Mouse (Mus musculus) liver, embryonic 12.5 days (tissue): ENCODE results near the gene Tmem164. TPM values are rescaled to one million over a fixed set of nuclear protein-coding genes. Genes with fewer than 3 reads are reported as not detected.
A peak's percentile ranks its signal among the peaks of the same experiment; 100 is the strongest.

ENCODE experiments used
- ATAC-seq: fragments of 200-750 bp; cut with Nextera tagmentation; 2 replicates; pipeline ENCODE4 v1.8.0; 2017; ENCODE audit warnings: moderate number of reproducible peaks, mild to moderate bottlenecking, moderate library complexity
- H3K27ac ChIP-seq: fragments of 300-500 bp; sonication (generic); 2 replicates; pipeline ENCODE4 v1.5.1; 2016; ENCODE audit warnings: mild to moderate bottlenecking
- H3K27me3 ChIP-seq: fragments of 300-500 bp; sonication (generic); replicated peaks from 2 replicates; pipeline ENCODE4 v1.6.1; 2016; ENCODE audit warnings: mild to moderate bottlenecking, moderate library complexity
- H3K36me3 ChIP-seq: fragments of 300-500 bp; sonication (generic); 2 replicates; pipeline ENCODE4 v1.6.1; 2016; ENCODE audit warnings: mild to moderate bottlenecking, moderate library complexity
- H3K4me1 ChIP-seq: fragments of 300-500 bp; sonication (generic); 2 replicates; pipeline ENCODE4 v1.6.1; 2016
- H3K4me2 ChIP-seq: fragments of 300-500 bp; sonication (generic); 2 replicates; pipeline ENCODE4 v1.6.1; 2016; ENCODE audit warnings: mild to moderate bottlenecking, moderate library complexity
- H3K4me3 ChIP-seq: fragments of 300-500 bp; sonication (generic); 2 replicates; pipeline ENCODE4 v1.5.1; 2016; ENCODE audit warnings: mild to moderate bottlenecking, moderate library complexity
- H3K9ac ChIP-seq: fragments of 300-500 bp; sonication (generic); 2 replicates; pipeline ENCODE4 v1.6.1; 2016; ENCODE audit warnings: mild to moderate bottlenecking, moderate library complexity
- H3K9me3 ChIP-seq: fragments of 300-500 bp; sonication (generic); replicated peaks from 2 replicates; pipeline ENCODE4 v1.6.1; 2016; ENCODE audit warnings: mild to moderate bottlenecking, moderate library complexity
- WGBS: fragments of 180-500 bp; shearing (Covaris S2); methylation state at CpG from one replicate; pipeline ENCODE4 v1.1.7; 2016; ENCODE audit not compliant: insufficient replicate concordance; 5-methylcytosine and 5-hydroxymethylcytosine counted together
- polyA plus RNA-seq: library from polyadenylated mRNA; unstranded; fragments of >200 nt; fragmentation: Nextera tagmentation; extraction: Ambion mirVana; gene quantifications from 2 replicates; pipeline ENCODE4 v1.2.1, GENCODE M21; 2016

Gene Tmem164
- polyA plus RNA-seq, 1 experiment from 2014 or later: 41.8 TPM

GRCm38 (mm10) chrX:142813146-142813545 is 131.9 kb downstream of the Tmem164 start:
- Histone ChIP-seq H3K27ac (no peak overlapping the region), H3K36me3 (peaks cover 8% of the 10 kb centered on the region), H3K4me1 (no peaks in the 10 kb centered on the region), H3K4me3 (no peak overlapping the region), H3K9me3 (no peaks in the 10 kb centered on the region), H3K4me2 (no peak overlapping the region), H3K27me3 (no peaks in the 10 kb centered on the region), H3K9ac (no peak overlapping the region)
- ATAC-seq: peak; percentile 64; the same call in 1 of the 2 replicates
- 27% methylated on average over 6 of the region's 6 CpGs for WGBS

- no peak overlapping the region for H3K9ac ChIP-seq
- peaks cover 5% of the 10 kb centered on the region; the same call in 1 of the 2 replicates for H3K36me3 ChIP-seq
- 55% methylated on average over 10 of the region's 10 CpGs for WGBS
- no peak overlapping the region for H3K4me2 ChIP-seq
- H3K27ac ChIP-seq: no peak overlapping the region
- 0 out of 2 replicates have a peak, but pooled peaks have one; percentile 8 for ATAC-seq
- no peaks in the 10 kb centered on the region for H3K4me1 ChIP-seq
- H3K27me3 ChIP-seq: no peaks in the 10 kb centered on the region
- no peaks in the 10 kb centered on the region for H3K9me3 ChIP-seq
- H3K4me3 ChIP-seq: no peak overlapping the region
Observed at GRCm38 (mm10) chrX:142818057-142818682, 137.0 kb downstream of the Tmem164 start.

- H3K27me3 ChIP-seq: no peaks in the 10 kb centered on the region
- H3K36me3 ChIP-seq: peaks cover 5% of the 10 kb centered on the region; the same call in 1 of the 2 replicates
- H3K9ac ChIP-seq: no peak overlapping the region
- no peak overlapping the region for H3K4me2 ChIP-seq
- no peak for ATAC-seq
- no peak overlapping the region for H3K4me3 ChIP-seq
- no peaks in the 10 kb centered on the region for H3K9me3 ChIP-seq
- H3K4me1 ChIP-seq: 0 out of 2 replicates have a peak, but pooled peaks cover 5% of the 10 kb centered on the region
- 73% methylated on average over 6 of the region's 6 CpGs for WGBS
- H3K27ac ChIP-seq: no peak overlapping the region
Observed at GRCm38 (mm10) chrX:142821239-142821638, 140.0 kb downstream of the Tmem164 start.

GRCm38 (mm10) chrX:142821846-142822245 is 140.6 kb downstream of the Tmem164 start:
- no peak overlapping the region for H3K27ac ChIP-seq
- ATAC-seq: no peak
- peaks cover 5% of the 10 kb centered on the region; the same call in 1 of the 2 replicates for H3K36me3 ChIP-seq
- WGBS: 33% methylated on average over 3 of the region's 3 CpGs
- H3K4me2 ChIP-seq: no peak overlapping the region
- no peak overlapping the region for H3K9ac ChIP-seq
- no peak overlapping the region for H3K4me3 ChIP-seq
- no peaks in the 10 kb centered on the region for H3K9me3 ChIP-seq
- H3K4me1 ChIP-seq: 0 out of 2 replicates have a peak, but pooled peaks cover 5% of the 10 kb centered on the region
- no peaks in the 10 kb centered on the region for H3K27me3 ChIP-seq

GRCm38 (mm10) chrX:142825309-142825708 is 144.1 kb downstream of the Tmem164 start:
- Histone ChIP-seq H3K4me2 (no peak overlapping the region), H3K9me3 (no peaks in the 10 kb centered on the region), H3K9ac (no peak overlapping the region), H3K27me3 (no peaks in the 10 kb centered on the region; the same call in 1 of the 2 replicates), H3K36me3 (peaks cover 3% of the 10 kb centered on the region; the same call in 1 of the 2 replicates), H3K4me1 (peaks cover 22% of the 10 kb centered on the region), H3K27ac (no peak overlapping the region), H3K4me3 (no peak overlapping the region)
- 54% methylated on average over 1 of the region's 1 CpGs for WGBS
- no peak for ATAC-seq

- Histone ChIP-seq H3K9ac (no peak overlapping the region), H3K36me3 (no peaks in the 10 kb centered on the region; the same call in 1 of the 2 replicates), H3K4me2 (no peak overlapping the region), H3K9me3 (no peaks in the 10 kb centered on the region), H3K4me1 (peaks cover 24% of the 10 kb centered on the region), H3K4me3 (no peak overlapping the region), H3K27me3 (no peaks in the 10 kb centered on the region; the same call in 1 of the 2 replicates), H3K27ac (no peak overlapping the region)
- 32% methylated on average over 1 of the region's 1 CpGs for WGBS
- no peak for ATAC-seq
Observed at GRCm38 (mm10) chrX:142827644-142828043, 146.4 kb downstream of the Tmem164 start.

GRCm38 (mm10) chrX:142828184-142828908 is 147.1 kb downstream of the Tmem164 start:
- ATAC-seq: no peak
- no peak overlapping the region for H3K9ac ChIP-seq
- peaks cover 6% of the 10 kb centered on the region; the same call in 1 of the 2 replicates for H3K36me3 ChIP-seq
- H3K4me1 ChIP-seq: peaks cover 24% of the 10 kb centered on the region
- H3K9me3 ChIP-seq: no peaks in the 10 kb centered on the region
- no peak overlapping the region for H3K4me3 ChIP-seq
- H3K27me3 ChIP-seq: no peaks in the 10 kb centered on the region; the same call in 1 of the 2 replicates
- no peak overlapping the region for H3K4me2 ChIP-seq
- 70% methylated on average over 13 of the region's 13 CpGs for WGBS
- no peak overlapping the region for H3K27ac ChIP-seq

- peaks cover 14% of the 10 kb centered on the region; the same call in 1 of the 2 replicates for H3K36me3 ChIP-seq
- H3K27me3 ChIP-seq: no peaks in the 10 kb centered on the region; the same call in 1 of the 2 replicates
- H3K27ac ChIP-seq: no peak overlapping the region
- H3K4me1 ChIP-seq: peaks cover 20% of the 10 kb centered on the region
- no peaks in the 10 kb centered on the region for H3K9me3 ChIP-seq
- H3K4me2 ChIP-seq: no peak overlapping the region
- no peak for ATAC-seq
- no peak overlapping the region for H3K4me3 ChIP-seq
- WGBS: 68% methylated on average over 2 of the region's 2 CpGs
- no peak overlapping the region for H3K9ac ChIP-seq
Observed at GRCm38 (mm10) chrX:142829267-142829666, 148.1 kb downstream of the Tmem164 start.

- peaks cover 21% of the 10 kb centered on the region for H3K36me3 ChIP-seq
- no peak overlapping the region for H3K4me2 ChIP-seq
- H3K9ac ChIP-seq: no peak overlapping the region
- 59% methylated on average over 11 of the region's 12 CpGs for WGBS
- H3K27me3 ChIP-seq: no peaks in the 10 kb centered on the region; the same call in 1 of the 2 replicates
- no peak; the same call in 1 of the 2 replicates for ATAC-seq
- no peak overlapping the region for H3K4me3 ChIP-seq
- no peak overlapping the region for H3K27ac ChIP-seq
- H3K4me1 ChIP-seq: peaks cover 20% of the 10 kb centered on the region
- H3K9me3 ChIP-seq: no peaks in the 10 kb centered on the region
Observed at GRCm38 (mm10) chrX:142829866-142830470, 148.8 kb downstream of the Tmem164 start.

- Histone ChIP-seq H3K36me3 (peaks cover 27% of the 10 kb centered on the region), H3K4me1 (peaks cover 20% of the 10 kb centered on the region), H3K4me3 (no peak overlapping the region), H3K4me2 (no peak overlapping the region), H3K9me3 (no peaks in the 10 kb centered on the region), H3K27ac (no peak overlapping the region), H3K27me3 (no peaks in the 10 kb centered on the region; the same call in 1 of the 2 replicates), H3K9ac (no peak overlapping the region)
- 75% methylated on average over 6 of the region's 6 CpGs for WGBS
- ATAC-seq: peak; percentile 42; the same call in 1 of the 2 replicates
Observed at GRCm38 (mm10) chrX:142830572-142830971, 149.4 kb downstream of the Tmem164 start.

GRCm38 (mm10) chrX:142832221-142832620 is 151.0 kb downstream of the Tmem164 start:
- Histone ChIP-seq H3K27me3 (no peaks in the 10 kb centered on the region; the same call in 1 of the 2 replicates), H3K9ac (no peak overlapping the region), H3K36me3 (peaks cover 36% of the 10 kb centered on the region), H3K4me2 (no peak overlapping the region), H3K27ac (no peak overlapping the region), H3K4me1 (peaks cover 20% of the 10 kb centered on the region), H3K4me3 (no peak overlapping the region), H3K9me3 (no peaks in the 10 kb centered on the region)
- 69% methylated on average over 3 of the region's 3 CpGs for WGBS
- ATAC-seq: no peak
